Mouse (Mus musculus) embryo, embryonic 11.5 days (tissue): Measurements from ENCODE around the gene A930004D18Rik.

ENCODE experiments used
- DNase-seq: peaks from one replicate; pipeline ENCODE4 v3.0.0-alpha.2; 2012; ENCODE audit warnings: low read depth, low spot score

A930004D18Rik gene

GRCm38 (mm10) chr2:18038141-18038752 is 710 bp upstream of the A930004D18Rik start:
- DNase-seq = no peak

GRCm38 (mm10) chr2:18034371-18035250 is 2.9 kb downstream of the A930004D18Rik start:
- DNase-seq = no peak

GRCm38 (mm10) chr2:18033166-18034108 is 4.1 kb downstream of the A930004D18Rik start:
- no peak for DNase-seq

- no peak for DNase-seq
Measured at GRCm38 (mm10) chr2:18032538-18032895, 5.0 kb downstream of the A930004D18Rik start.

- DNase-seq = no peak
Measured at GRCm38 (mm10) chr2:18031831-18032537, 5.6 kb downstream of the A930004D18Rik start.

- no peak for DNase-seq
Measured at GRCm38 (mm10) chr2:18031271-18031821, 6.2 kb downstream of the A930004D18Rik start.

GRCm38 (mm10) chr2:18030581-18030980 is 7.0 kb downstream of the A930004D18Rik start:
- no peak for DNase-seq

GRCm38 (mm10) chr2:18029656-18030055 is 7.9 kb downstream of the A930004D18Rik start:
- no peak for DNase-seq

- no peak for DNase-seq
Measured at GRCm38 (mm10) chr2:18028140-18029021, 9.2 kb downstream of the A930004D18Rik start.

- DNase-seq = peak; percentile 98
Measured at GRCm38 (mm10) chr2:18027448-18028139, 9.9 kb downstream of the A930004D18Rik start.

- no peak for DNase-seq
Measured at GRCm38 (mm10) chr2:18026116-18026947, 11.2 kb downstream of the A930004D18Rik start.

GRCm38 (mm10) chr2:18025781-18026115 is 11.8 kb downstream of the A930004D18Rik start:
- DNase-seq = no peak

GRCm38 (mm10) chr2:18025116-18025515 is 12.4 kb downstream of the A930004D18Rik start:
- DNase-seq = no peak

- DNase-seq = no peak
Measured at GRCm38 (mm10) chr2:18022886-18023285, 14.7 kb downstream of the A930004D18Rik start.

- DNase-seq = no peak
Measured at GRCm38 (mm10) chr2:18019122-18019521, 18.4 kb downstream of the A930004D18Rik start.

GRCm38 (mm10) chr2:18017321-18017720 is 20.2 kb downstream of the A930004D18Rik start:
- DNase-seq = no peak

- no peak for DNase-seq
Measured at GRCm38 (mm10) chr2:18016639-18017038, 20.9 kb downstream of the A930004D18Rik start.

- no peak for DNase-seq
Measured at GRCm38 (mm10) chr2:18015581-18015980, 22.0 kb downstream of the A930004D18Rik start.
